Mouse (Mus musculus) hindbrain, embryonic 13.5 days (tissue): ENCODE data around the gene Ssna1. TPM values are rescaled to one million over a fixed set of nuclear protein-coding genes. Genes with fewer than 3 reads are reported as not detected.

Source experiments
- ATAC-seq: fragments of 200-750 bp; cut with Nextera tagmentation; 2 replicates; pipeline ENCODE4 v1.8.0; 2017; ENCODE audit warnings: moderate TSS enrichment; ENCODE audit not compliant: low FRiP score
- H3K27ac ChIP-seq: fragments of 300-500 bp; sonication (generic); 2 replicates; pipeline ENCODE4 v1.5.1; 2015; ENCODE audit warnings: inconsistent platforms, mild to moderate bottlenecking, moderate library complexity
- H3K27me3 ChIP-seq: fragments of 300-500 bp; sonication (generic); 2 replicates; pipeline ENCODE4 v1.6.1; 2015; ENCODE audit warnings: mild to moderate bottlenecking, inconsistent platforms
- H3K36me3 ChIP-seq: fragments of 300-500 bp; sonication (generic); 2 replicates; pipeline ENCODE4 v1.6.1; 2015; ENCODE audit warnings: mild to moderate bottlenecking, inconsistent platforms
- H3K4me1 ChIP-seq: fragments of 300-500 bp; sonication (generic); replicated peaks from 2 replicates; pipeline ENCODE4 v1.6.1; 2015; ENCODE audit warnings: inconsistent platforms
- H3K4me2 ChIP-seq: fragments of 300-500 bp; sonication (generic); 2 replicates; pipeline ENCODE4 v1.6.1; 2015; ENCODE audit warnings: inconsistent platforms, mild to moderate bottlenecking, moderate library complexity
- H3K4me3 ChIP-seq: fragments of 300-500 bp; sonication (generic); 2 replicates; pipeline ENCODE4 v1.5.1; 2015; ENCODE audit warnings: mild to moderate bottlenecking, inconsistent platforms
- H3K9ac ChIP-seq: fragments of 300-500 bp; sonication (generic); 2 replicates; pipeline ENCODE4 v1.6.1; 2015; ENCODE audit warnings: mild to moderate bottlenecking, inconsistent platforms
- H3K9me3 ChIP-seq: fragments of 300-500 bp; sonication (generic); 2 replicates; pipeline ENCODE4 v1.6.1; 2016; ENCODE audit warnings: inconsistent platforms
- WGBS: fragments of 180-500 bp; shearing (Covaris S2); methylation state at CpG from one replicate; pipeline ENCODE4 v1.1.7; 2015; 5-methylcytosine and 5-hydroxymethylcytosine counted together
- polyA plus RNA-seq: library from polyadenylated mRNA; unstranded; fragments of >200 nt; fragmentation: Nextera tagmentation; extraction: Ambion mirVana; gene quantifications from 2 replicates; pipeline ENCODE4 v1.2.1, GENCODE M21; 2015

The Ssna1 gene
- polyA plus RNA-seq, 1 experiment from 2014 or later: 199 TPM

- Histone ChIP-seq H3K9ac (no peak within 1 kb of the TSS), H3K36me3 (no peaks in the 10 kb centered on the region), H3K4me1 (peaks cover 2% of the 10 kb centered on the region), H3K9me3 (no peaks in the 10 kb centered on the region), H3K4me3 (no peak within 1 kb of the TSS), H3K4me2 (no peak within 1 kb of the TSS), H3K27me3 (peaks cover 61% of the 10 kb centered on the region), H3K27ac (no peak within 1 kb of the TSS)
- WGBS: 83% methylated on average over 3 of the region's 3 CpGs
- ATAC-seq: no peak
These were observed 38.2 kb downstream of the Ssna1 start, which contains the start of gene Slc34a3 for GRCm38 (mm10) chr2:25234050-25234449. Gene Slc34a3, minus strand, starts transcription at chr2:25234364.

- Histone ChIP-seq H3K27me3 (peaks cover 59% of the 10 kb centered on the region), H3K36me3 (no peaks in the 10 kb centered on the region), H3K4me1 (peaks cover 7% of the 10 kb centered on the region), H3K4me3 (no peak overlapping the region), H3K9ac (no peak overlapping the region), H3K4me2 (no peak overlapping the region), H3K9me3 (no peaks in the 10 kb centered on the region), H3K27ac (no peak overlapping the region)
- no peak for ATAC-seq
- WGBS: 79% methylated on average over 4 of the region's 4 CpGs
These were observed 38.8 kb downstream of the Ssna1 start for GRCm38 (mm10) chr2:25233421-25233820.

DNA sequence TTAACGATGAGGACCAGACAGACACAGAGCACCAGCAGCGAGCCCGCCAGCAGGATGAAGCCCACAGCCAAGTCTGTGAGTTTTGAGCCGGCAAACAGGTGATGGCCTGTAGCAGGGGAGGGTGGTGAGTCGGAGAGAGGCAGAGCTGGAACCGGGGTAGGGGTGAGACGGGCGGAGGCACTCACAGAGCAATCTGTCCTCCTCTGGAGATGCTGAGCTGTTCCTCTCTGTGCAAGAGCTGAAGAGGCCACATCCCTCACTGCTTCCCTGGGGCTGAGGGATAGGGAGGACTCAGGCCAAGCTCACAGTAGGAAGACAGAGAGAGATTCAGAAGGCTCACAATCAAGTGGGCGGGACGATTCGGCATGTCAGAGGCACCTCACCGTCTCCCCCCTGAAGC is 41.2 kb downstream of the Ssna1 start:
- WGBS: 57% methylated on average over 12 of the region's 12 CpGs
- Histone ChIP-seq H3K4me3 (no peak overlapping the region), H3K36me3 (no peaks in the 10 kb centered on the region), H3K9me3 (no peaks in the 10 kb centered on the region), H3K27ac (no peak overlapping the region), H3K27me3 (peaks cover 37% of the 10 kb centered on the region), H3K4me1 (peaks cover 8% of the 10 kb centered on the region), H3K9ac (no peak overlapping the region), H3K4me2 (no peak overlapping the region)
- no peak for ATAC-seq

- ATAC-seq: no peak
- H3K9ac ChIP-seq: no peak overlapping the region
- H3K36me3 ChIP-seq: no peaks in the 10 kb centered on the region
- 91% methylated on average over 7 of the region's 7 CpGs for WGBS
- H3K27ac ChIP-seq: no peak overlapping the region
- peaks cover 12% of the 10 kb centered on the region for H3K4me1 ChIP-seq
- H3K9me3 ChIP-seq: no peaks in the 10 kb centered on the region
- no peak overlapping the region for H3K4me2 ChIP-seq
- H3K27me3 ChIP-seq: peaks cover 33% of the 10 kb centered on the region
- no peak overlapping the region for H3K4me3 ChIP-seq
These were observed 41.7 kb downstream of the Ssna1 start for GRCm38 (mm10) chr2:25230581-25230980.

- no peak for ATAC-seq
- Histone ChIP-seq H3K36me3 (no peaks in the 10 kb centered on the region), H3K4me3 (no peak overlapping the region), H3K4me1 (peaks cover 16% of the 10 kb centered on the region), H3K9me3 (no peaks in the 10 kb centered on the region), H3K27ac (no peak overlapping the region), H3K9ac (no peak overlapping the region), H3K27me3 (peaks cover 24% of the 10 kb centered on the region), H3K4me2 (no peak overlapping the region)
- WGBS: 82% methylated on average over 5 of the region's 5 CpGs
These were observed 42.7 kb downstream of the Ssna1 start for GRCm38 (mm10) chr2:25229582-25229981.

DNA sequence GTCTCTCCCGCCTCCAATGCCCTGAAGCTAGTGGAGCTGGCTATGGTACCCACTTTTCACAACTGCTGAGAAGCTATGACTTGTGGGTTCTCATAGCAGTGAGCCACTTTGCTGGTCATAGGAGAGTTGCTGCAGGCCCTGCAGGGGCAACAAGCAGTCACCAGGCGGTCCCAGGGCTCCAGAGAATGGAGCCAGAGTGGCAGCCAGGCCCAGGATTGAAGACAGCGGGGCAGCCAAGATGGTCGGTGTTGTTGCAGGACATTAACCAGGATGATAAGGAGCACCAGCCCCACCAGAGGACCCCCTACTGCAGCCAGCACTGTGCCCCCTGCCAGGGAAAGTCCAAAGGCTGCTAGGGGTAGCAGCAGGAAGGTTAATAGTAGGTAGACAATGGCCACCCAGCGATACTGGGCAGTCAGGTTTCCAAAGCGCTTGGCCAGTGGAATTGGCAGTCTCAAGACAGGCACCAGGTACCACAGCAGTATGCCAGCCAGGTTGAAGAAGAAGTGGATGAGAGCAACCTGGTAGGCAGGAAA is 43.2 kb downstream of the Ssna1 start:
- no peaks in the 10 kb centered on the region for H3K9me3 ChIP-seq
- H3K4me2 ChIP-seq: peak overlapping the region; percentile 42
- no peak overlapping the region for H3K9ac ChIP-seq
- peaks cover 19% of the 10 kb centered on the region; the same call in 1 of the 2 replicates for H3K27me3 ChIP-seq
- no peaks in the 10 kb centered on the region for H3K36me3 ChIP-seq
- no peak for ATAC-seq
- H3K4me3 ChIP-seq: no peak overlapping the region; the same call in 1 of the 2 replicates
- peaks cover 16% of the 10 kb centered on the region for H3K4me1 ChIP-seq
- 0 out of 2 replicates have a peak overlapping the region, but pooled peaks have one; percentile 72 for H3K27ac ChIP-seq
- 68% methylated on average over 6 of the region's 6 CpGs for WGBS

DNA sequence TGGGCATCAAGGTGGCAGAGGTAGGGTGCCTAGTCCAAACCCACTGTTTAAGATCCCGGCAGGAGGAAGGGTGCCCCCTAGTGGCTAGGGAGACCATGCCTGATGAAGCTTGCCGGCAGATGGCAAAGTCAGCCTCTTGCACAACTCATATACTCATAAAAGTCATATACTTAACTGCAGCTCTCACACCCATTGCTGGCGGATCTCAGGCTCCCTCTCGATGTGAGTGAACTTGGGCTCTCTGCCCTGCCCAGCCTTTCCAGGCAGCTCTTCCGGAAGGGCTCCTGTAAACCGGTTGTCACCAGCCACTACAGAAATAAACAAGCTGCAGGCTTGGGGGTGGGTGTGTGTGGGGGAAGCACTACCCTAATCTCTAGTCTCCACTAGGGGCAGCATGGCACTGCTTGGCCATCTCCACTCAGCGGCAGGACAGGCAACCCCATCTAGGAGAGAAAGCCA is 43.8 kb downstream of the Ssna1 start:
- H3K27me3 ChIP-seq: peaks cover 17% of the 10 kb centered on the region; the same call in 1 of the 2 replicates
- H3K9ac ChIP-seq: peak overlapping the region; percentile 53; the same call in 1 of the 2 replicates
- H3K27ac ChIP-seq: peak overlapping the region; percentile 72
- H3K4me2 ChIP-seq: peak overlapping the region; percentile 42
- WGBS: under 1% methylated on average over 7 of the region's 7 CpGs
- no peaks in the 10 kb centered on the region for H3K36me3 ChIP-seq
- H3K9me3 ChIP-seq: no peaks in the 10 kb centered on the region
- H3K4me3 ChIP-seq: peak overlapping the region; percentile 23
- peaks cover 20% of the 10 kb centered on the region for H3K4me1 ChIP-seq
- ATAC-seq: no peak

DNA sequence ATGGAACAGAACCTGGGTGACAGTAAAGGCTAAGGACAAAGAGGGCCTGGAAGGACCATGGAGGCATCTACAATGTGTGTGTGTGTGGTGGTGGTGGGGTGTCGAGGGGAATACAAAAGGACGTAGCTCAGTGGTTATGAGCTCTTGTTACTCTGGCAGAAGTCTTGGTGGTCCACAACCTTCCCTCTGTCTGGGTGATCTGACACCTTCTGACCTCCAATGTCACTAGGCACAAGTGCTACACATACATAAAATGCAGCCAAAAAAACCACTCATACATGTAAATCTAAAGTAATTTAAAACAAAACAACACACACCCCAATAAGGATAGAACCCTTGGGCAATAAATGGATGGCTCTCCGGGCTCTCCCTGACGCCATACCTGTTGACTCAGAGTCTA is 44.8 kb downstream of the Ssna1 start:
- ATAC-seq: no peak

DNA sequence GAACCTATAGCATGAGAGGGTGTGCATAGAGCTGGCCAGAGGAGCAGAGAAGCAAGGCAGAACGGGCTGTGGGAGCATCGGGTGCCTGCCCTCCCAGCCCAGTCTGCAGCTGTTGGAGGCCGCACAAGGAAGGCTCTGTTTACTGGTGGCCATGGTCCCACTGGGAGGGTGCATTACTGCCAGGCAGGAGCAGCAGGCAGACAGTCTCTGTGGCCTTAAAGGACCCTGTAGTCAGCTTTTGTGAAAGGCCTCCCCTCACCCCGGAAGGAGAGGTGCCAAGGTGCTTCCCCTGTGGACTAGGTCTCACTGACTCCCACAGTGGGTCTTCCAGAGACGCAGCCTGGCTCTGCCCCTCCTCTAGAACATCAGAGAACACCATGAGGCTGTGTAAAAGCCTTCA is 45.4 kb downstream of the Ssna1 start:
- WGBS: 81% methylated on average over 5 of the region's 5 CpGs
- no peak for ATAC-seq

More for the DNA sequence above, 44.8 kb downstream of the Ssna1 start:
- no peak overlapping the region for H3K27ac ChIP-seq
- H3K36me3 ChIP-seq: no peaks in the 10 kb centered on the region
- 88% methylated on average over 4 of the region's 4 CpGs for WGBS
- no peaks in the 10 kb centered on the region for H3K9me3 ChIP-seq
- no peak overlapping the region for H3K4me2 ChIP-seq
- H3K4me3 ChIP-seq: no peak overlapping the region
- peaks cover 17% of the 10 kb centered on the region; the same call in 1 of the 2 replicates for H3K27me3 ChIP-seq
- H3K9ac ChIP-seq: no peak overlapping the region
- peaks cover 25% of the 10 kb centered on the region for H3K4me1 ChIP-seq

GRCm38 (mm10) chr2:25225811-25226379 is 46.3 kb downstream of the Ssna1 start:
- Histone ChIP-seq H3K9ac (peak overlapping the region; percentile 73), H3K9me3 (no peaks in the 10 kb centered on the region), H3K4me3 (0 out of 2 replicates have a peak overlapping the region, but pooled peaks have one; percentile 49), H3K36me3 (peaks cover 9% of the 10 kb centered on the region), H3K27me3 (0 out of 2 replicates have a peak, but pooled peaks cover 10% of the 10 kb centered on the region), H3K4me2 (peak overlapping the region; percentile 56), H3K27ac (peak overlapping the region; percentile 97), H3K4me1 (peaks cover 25% of the 10 kb centered on the region)
- 80% methylated on average over 8 of the region's 8 CpGs for WGBS
- ATAC-seq: no peak

More for the DNA sequence above, 45.4 kb downstream of the Ssna1 start:
- peaks cover 17% of the 10 kb centered on the region; the same call in 1 of the 2 replicates for H3K27me3 ChIP-seq
- H3K9ac ChIP-seq: no peak overlapping the region
- no peak overlapping the region for H3K4me2 ChIP-seq
- peaks cover 2% of the 10 kb centered on the region for H3K36me3 ChIP-seq
- H3K4me1 ChIP-seq: peaks cover 25% of the 10 kb centered on the region
- no peak overlapping the region for H3K4me3 ChIP-seq
- no peaks in the 10 kb centered on the region for H3K9me3 ChIP-seq
- H3K27ac ChIP-seq: no peak overlapping the region

GRCm38 (mm10) chr2:25224766-25225752 is 47.2 kb downstream of the Ssna1 start:
- 2% methylated on average over 41 of the region's 41 CpGs for WGBS
- peak; percentile 98 for ATAC-seq
- H3K4me2 ChIP-seq: peak overlapping the region; percentile 56

GRCm38 (mm10) chr2:25224492-25224765 is 47.8 kb downstream of the Ssna1 start, which contains the start of gene Tubb4b:
Gene Tubb4b, minus strand, starts transcription at chr2:25224702.
- H3K4me1 ChIP-seq: peaks cover 25% of the 10 kb centered on the region
- no peaks in the 10 kb centered on the region for H3K9me3 ChIP-seq
- ATAC-seq: no peak
- WGBS: under 1% methylated on average over 17 of the region's 17 CpGs
- H3K4me3 ChIP-seq: peak within 1 kb of the TSS; percentile 88
- peak within 1 kb of the TSS; percentile 92 for H3K4me2 ChIP-seq
- no peaks in the 10 kb centered on the region for H3K27me3 ChIP-seq
- H3K36me3 ChIP-seq: peaks cover 9% of the 10 kb centered on the region
- H3K27ac ChIP-seq: peak within 1 kb of the TSS; percentile 97
- peak within 1 kb of the TSS; percentile 90 for H3K9ac ChIP-seq

More at GRCm38 (mm10) chr2:25224766-25225752, 47.2 kb downstream of the Ssna1 start:
- Histone ChIP-seq H3K4me1 (peaks cover 25% of the 10 kb centered on the region), H3K36me3 (peaks cover 9% of the 10 kb centered on the region), H3K27me3 (0 out of 2 replicates have a peak, but pooled peaks cover 1% of the 10 kb centered on the region), H3K9me3 (no peaks in the 10 kb centered on the region), H3K27ac (peak overlapping the region; percentile 97), H3K4me3 (peak overlapping the region; percentile 49), H3K9ac (peak overlapping the region; percentile 73)
